Mouse (Mus musculus) kidney, adult 2 months (tissue): ENCODE data around the gene Eef1akmt1.
A peak's percentile ranks its signal among the peaks of the same experiment; 100 is the strongest.

Experiments used
- CTCF ChIP-seq: fragments of 200-500 bp; conservative IDR thresholded peaks from 2 replicates; pipeline ENCODE4 v1.5.1; 2011; ENCODE audit warnings: low read depth, mild to moderate bottlenecking, control low read depth, low read length, moderate library complexity, mixed read lengths; ENCODE audit not compliant: insufficient read depth, insufficient read length
- POLR2A ChIP-seq: fragments of 200-500 bp; IDR thresholded peaks from one replicate; pipeline ENCODE4 v1.6.1; 2011; ENCODE audit warnings: low read depth, low read length, control low read depth

DNA sequence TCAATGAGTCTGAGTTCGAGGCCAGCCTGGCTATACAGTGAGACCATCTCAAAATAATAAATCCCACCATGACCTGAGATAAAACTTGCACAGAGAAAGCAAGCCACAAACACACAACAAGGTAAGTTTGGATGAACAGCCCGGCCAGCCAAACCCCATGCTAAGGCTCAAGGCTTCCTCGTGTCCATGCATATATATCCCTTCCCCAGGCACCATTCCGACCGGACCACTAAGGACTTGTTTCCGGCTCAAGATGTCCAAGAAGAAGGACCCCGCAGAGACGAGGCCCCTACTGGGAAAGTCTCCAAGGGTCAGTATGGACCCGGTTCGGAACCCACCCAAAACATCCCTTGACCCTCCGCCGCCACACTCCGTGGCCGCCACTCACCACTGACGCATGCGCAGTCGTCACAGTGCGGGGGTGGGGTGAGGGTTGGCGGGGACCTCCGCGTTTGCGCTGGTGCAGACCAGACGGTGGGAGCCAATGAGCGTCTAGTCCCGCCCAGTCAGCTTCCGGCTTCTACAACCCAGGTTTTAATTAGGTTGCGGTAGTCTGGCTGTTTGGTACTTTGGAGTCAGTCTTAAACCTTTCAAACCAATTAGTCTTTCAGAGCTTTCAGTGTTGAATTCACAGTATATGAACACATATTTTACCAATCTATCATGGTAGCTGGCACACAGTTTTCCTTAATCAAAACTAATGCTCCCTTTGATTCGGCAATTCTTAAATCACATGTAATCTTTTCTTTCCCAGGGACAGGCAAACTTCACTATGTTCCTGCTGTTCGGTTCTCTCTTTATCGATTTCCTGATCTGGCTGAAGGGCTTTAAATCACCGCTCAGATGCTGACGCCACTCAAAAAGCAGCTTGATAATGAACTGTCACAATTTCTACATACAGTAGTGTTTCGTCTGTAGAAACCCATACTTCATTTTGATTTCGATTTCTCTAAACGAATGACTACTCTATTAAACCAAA, at the start of gene Eef1akmt1:
- TF ChIP-seq CTCF (no peak), POLR2A (peak; percentile 63)
